Mouse (Mus musculus) activated CD4-positive, CD25-positive, alpha-beta regulatory T cell, adult 4 months (primary cell): ENCODE results near the gene Paox. TPM values are rescaled to one million over a fixed set of nuclear protein-coding genes. Genes with fewer than 3 reads are reported as not detected.

ENCODE experiments used
- ATAC-seq: one replicate; pipeline ENCODE4 v1.8.0; 2017
- polyA plus RNA-seq, 2 experiments: library from polyadenylated mRNA; unstranded; fragments of 100-300 nt; shearing (Covaris generic); gene quantifications; one replicate each; pipeline ENCODE4 v1.2.1; 2017

Paox gene
- 1 to 10 TPM; 3.8 to 4.7 TPM for polyA plus RNA-seq

DNA sequence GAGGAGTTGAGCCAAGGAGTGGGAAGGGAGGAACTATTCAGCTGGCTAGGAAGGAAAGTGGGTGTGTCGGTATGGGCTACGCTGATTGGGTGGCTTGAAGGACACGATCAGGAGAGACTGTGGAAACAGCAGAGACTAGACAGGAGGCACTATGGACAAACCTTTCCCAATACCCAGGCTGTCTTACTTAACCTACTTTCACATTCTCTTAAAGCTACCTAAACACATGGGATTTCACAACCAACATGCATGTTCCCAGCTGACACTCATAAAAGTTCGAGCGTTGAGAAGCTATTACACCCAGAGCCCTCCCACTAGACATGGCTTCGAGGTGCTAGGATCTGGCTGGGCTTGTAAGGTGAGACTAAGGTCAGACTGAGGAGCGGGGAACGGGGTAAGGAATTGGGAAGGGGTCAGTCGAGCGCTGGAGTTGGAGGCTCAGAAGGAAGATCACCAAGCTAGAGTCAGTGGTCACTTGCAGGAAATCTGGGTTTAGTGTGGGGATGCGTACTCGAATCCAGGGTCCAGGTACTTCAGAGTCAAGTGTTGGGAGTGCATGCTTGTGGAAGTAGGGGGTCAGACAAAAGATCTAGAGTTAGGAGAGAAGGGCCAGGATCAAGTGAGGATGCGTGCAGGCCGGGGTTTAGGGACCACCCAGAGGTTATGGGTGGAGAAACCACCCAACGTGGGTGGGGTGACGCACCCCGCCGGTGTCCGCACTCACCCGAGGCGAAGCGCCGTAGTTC lies at the start of gene Paox:
TSS of gene Paox (plus strand) at position 217 of the 746 bp plus-strand sequence.
- peak; percentile 21 for ATAC-seq

GRCm38 (mm10) chr7:140067397-140067796 lies 48.2 kb upstream of the Paox start:
- no peak for ATAC-seq

DNA sequence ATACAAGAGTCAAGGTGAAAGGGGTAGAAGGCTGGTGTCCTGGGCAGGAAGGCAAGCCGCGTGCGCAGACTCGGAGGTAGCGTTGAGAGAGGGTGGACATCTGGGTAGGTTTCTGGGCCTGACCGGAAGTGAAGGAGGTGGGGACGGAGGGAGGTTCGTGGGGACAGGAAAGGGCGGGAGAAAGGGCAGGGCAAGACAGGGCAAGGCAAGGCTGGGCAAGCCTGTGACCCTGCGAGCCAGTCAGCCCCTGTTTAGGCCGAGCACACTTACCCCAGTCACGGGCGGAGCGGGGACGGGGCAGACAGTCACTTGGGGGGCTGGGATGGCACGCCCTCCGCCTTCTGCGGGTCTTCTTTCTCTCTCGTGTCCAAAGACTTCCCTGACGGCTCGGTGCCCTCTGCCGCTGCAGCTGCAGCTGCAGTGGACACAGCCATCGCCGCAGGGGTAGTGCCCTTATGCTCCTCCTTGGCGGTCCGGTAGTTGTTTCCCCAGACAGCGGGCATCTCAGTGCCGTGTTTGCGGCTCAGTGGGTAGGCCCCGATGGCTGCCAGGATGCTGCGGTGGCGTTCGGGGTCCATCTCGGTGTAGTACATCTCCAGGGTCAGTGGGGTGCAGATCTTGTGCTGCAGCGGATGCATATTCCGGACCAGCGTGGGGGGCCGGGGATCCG lies 45.4 kb upstream of the Paox start:
- ATAC-seq = no peak

- ATAC-seq = no peak
These were observed 37.9 kb upstream of the Paox start for GRCm38 (mm10) chr7:140077698-140078097.

DNA sequence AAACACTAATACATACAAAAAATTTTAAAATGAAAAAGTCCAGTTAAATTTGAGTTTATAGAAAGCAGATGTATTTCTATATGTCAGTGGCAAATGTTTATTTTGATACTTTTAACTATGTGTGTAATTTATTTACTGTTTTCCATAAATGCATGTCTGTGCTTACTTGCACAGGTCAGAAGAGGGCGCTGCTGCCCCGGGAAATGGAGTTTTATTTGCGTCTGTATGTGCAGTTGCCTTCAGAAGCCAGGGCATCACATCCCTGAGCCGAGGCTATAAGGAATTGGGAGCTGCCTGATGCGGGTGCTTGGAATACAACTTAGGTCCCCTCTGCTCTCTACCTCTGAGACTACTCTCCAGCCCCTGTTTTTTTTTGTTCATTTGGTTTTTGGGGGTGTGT lies 36.9 kb upstream of the Paox start:
- no peak for ATAC-seq

DNA sequence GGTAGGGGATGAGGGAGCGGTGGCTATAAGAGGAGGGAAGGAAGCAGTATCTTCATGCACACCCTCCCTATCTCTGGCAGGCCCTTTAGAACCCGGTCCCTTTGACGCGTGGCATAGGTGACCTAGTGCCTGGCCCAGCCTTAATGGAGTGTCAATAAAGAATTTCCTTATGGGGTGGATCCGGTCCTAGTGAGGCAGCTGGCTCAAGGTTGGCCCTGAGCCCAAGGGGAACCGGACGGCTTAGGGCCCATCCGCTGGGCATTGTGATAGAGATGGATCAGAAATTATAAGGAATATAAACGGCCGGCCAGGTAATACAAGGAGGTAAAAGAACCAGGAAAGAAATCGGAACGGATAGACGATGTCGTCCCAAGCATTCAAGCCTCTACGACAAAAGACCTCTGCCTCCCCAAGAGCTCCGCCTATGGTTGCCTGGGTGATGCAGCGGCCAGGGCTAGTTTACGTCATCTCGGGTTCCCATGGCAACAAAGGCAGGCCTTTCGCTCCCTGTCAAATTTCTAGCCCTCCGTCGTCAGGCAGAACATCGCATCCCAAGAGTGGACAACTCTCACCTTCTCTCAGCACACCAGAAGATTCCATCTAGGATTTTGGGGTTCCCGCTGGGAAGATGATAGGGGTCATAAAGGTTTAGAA lies 35.0 kb upstream of the Paox start:
- ATAC-seq = peak; percentile 69

- no peak for ATAC-seq
These were observed 34.0 kb upstream of the Paox start for GRCm38 (mm10) chr7:140081408-140082241.

GRCm38 (mm10) chr7:140082242-140082678 lies 33.3 kb upstream of the Paox start, which contains the start of gene Caly:
Gene Caly, minus strand, starts transcription at chr7:140082548.
- no peak for ATAC-seq

GRCm38 (mm10) chr7:140090601-140091000 lies 25.0 kb upstream of the Paox start:
- ATAC-seq = no peak

DNA sequence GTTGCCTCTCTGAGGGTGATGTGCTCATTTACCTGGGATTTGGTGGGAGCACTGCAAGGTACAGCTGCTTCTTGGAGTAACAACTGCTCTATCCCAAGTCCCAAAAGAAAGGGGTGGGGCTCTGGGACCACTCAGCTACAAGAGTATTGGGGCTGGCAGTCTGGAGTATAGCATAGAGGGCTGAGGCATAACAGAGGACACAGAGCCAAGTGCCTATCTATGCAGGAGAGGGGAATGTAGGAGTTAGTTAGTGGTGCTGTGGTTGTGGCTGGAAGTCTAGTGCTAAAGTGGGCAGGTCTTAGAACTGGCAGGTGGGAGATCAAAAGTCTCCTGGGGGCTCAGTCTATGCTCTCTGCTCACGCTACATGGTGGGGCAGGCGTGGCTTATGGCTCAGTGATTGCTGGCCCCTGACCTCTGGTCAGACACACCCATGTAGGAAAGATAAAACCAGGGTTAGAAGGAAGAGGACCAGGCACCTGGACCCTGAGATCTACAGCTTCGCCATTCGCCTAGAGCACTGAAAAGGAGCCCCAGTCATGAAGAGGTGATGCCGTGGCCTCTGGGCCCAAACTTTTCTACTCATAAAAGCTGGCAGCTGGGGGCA lies 22.6 kb upstream of the Paox start, which contains the start of gene Prap1:
TSS of gene Prap1 (plus strand) at position 472 of the 605 bp plus-strand sequence.
- ATAC-seq = no peak

DNA sequence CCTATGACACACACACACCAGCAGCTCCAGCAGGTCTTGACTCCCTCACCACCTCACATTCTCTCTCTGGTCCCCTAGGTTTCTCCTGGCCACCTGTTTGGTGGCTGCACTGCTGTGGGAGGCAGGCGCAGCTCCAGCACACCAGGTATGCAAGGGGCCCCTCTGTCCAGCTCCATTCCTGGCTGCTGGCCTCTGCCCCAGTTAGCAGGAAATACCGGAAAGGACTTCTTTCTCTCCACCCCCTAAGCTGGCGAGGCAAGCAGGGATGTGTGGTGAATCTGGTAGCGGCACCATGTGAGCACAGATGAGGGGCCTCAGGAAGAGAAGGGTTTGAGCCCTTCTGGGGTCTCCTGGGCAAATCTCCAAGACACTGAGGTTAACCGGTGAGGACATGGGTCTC lies 20.6 kb upstream of the Paox start:
- ATAC-seq = no peak

GRCm38 (mm10) chr7:140095556-140095955 lies 20.0 kb upstream of the Paox start:
- no peak for ATAC-seq

GRCm38 (mm10) chr7:140096055-140096454 lies 19.5 kb upstream of the Paox start:
- no peak for ATAC-seq

DNA sequence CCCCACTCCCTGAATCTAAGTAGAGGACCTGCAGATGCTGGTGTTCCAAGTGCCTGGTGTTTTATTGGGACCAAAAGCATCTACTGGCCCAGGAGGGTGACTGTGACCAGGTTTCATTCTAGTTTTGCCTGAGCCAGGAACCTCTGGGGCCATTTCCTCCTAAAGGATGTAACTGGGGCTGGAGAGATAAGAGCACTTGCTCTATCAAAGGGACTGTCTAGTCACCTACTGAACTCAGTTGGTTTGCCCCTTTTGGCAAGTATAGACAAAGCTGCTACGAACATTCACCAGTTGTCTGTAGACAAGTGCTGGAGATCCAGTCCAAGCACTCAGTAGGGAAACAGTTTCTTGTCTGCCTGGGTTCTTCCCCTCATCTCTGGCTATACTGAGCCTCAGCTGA lies 17.1 kb upstream of the Paox start:
- ATAC-seq = no peak

DNA sequence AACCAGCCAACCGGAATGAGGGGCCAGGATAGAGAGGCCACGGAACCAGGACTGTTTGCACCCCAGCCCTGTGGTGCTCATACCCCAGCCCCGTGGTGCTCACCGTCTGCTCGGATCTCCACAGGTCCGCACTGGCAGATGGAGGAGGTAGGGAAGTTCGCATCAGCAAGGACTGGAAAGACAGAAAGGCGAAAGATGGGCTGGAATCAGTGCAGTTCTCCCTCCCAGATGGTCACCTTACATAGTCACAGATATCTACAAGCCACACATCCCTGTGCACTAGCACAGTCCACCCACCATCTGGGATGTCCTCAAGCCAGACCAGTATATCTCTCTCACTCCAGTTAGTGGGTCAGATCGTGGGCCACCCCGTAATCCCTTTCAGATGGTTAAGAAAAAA lies 14.1 kb upstream of the Paox start:
- ATAC-seq = no peak

DNA sequence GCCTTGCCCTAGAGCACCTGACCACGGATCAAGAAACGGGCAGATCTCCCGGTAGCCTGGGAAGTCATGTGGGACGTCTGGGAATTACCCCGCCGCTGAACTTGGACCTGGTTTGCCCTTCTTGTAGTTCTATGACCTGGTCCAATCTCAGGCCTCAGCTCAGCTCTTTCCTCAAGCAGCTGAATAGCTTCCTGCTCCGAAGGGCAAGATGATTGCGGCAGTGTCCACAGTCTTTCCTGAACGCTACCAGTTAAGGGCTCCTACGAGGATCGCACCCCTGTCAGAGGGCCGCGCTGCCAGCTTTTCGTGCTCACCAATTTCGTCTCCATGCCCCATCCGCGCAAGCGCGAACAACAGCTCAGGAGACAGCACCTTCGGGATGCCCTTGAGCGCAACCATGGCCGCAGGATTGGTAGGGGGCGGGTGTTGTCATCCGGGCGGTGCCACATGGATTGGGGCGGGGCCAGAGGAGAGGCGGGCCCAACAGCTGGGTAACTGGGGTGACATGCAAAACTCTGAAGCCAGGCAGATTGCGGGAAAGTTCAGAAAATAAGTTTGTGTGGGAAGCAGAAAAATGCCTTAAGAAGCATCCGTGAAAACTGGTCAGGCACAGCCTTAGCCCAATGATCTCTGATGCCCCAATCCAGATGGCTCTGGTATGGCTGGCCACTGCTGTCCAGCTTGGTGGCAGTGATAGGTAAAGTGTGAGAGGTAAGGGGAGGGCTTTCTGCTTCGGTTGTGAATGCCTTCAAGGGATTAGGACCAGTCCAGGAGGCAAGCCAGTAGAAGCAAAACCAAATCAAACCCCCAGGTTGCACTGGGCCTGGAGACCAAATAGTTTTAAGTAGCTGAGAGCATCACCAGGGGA lies 13.4 kb upstream of the Paox start, which contains the start of gene Fuom:
TSS of gene Fuom (minus strand) at position 449 of the 868 bp plus-strand sequence.
- ATAC-seq = peak; percentile 95

- ATAC-seq = no peak
These were observed 11.6 kb upstream of the Paox start for GRCm38 (mm10) chr7:140104009-140104408.

- ATAC-seq = no peak
These were observed 3.7 kb upstream of the Paox start for GRCm38 (mm10) chr7:140111943-140112342.

- ATAC-seq = peak; percentile 100
These were observed 893 bp downstream of the Paox start, which contains the start of gene Echs1 for GRCm38 (mm10) chr7:140116329-140117054. Gene Echs1, minus strand, starts transcription at chr7:140116476.

DNA sequence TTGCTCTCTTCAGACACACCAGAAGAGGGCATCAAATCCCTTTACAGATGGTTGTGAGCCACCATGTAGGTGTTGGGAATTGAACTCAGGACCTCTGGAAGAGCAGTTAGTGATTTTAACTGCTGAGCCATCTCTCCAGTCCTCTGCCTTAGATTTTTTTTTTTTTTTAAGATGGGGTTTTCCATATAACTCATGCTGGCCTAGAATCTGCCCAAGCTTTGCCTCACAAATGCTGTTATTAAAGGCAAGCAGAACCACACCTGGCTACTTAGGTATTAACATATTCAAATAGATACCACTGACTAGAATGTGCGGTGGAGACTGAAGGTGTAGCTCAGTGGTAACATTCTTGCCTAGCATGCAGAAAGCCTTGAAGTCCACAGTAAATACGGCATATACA lies 4.9 kb downstream of the Paox start:
- ATAC-seq = no peak
